Mouse (Mus musculus): ENCODE measurements at regions not wholly inside any gene's neighbourhood (a gene's known extent, or its start where the extent isn't known, plus 50 kb on each side); places are given as distances from the start of the nearest gene placed in this dataset.

DNA sequence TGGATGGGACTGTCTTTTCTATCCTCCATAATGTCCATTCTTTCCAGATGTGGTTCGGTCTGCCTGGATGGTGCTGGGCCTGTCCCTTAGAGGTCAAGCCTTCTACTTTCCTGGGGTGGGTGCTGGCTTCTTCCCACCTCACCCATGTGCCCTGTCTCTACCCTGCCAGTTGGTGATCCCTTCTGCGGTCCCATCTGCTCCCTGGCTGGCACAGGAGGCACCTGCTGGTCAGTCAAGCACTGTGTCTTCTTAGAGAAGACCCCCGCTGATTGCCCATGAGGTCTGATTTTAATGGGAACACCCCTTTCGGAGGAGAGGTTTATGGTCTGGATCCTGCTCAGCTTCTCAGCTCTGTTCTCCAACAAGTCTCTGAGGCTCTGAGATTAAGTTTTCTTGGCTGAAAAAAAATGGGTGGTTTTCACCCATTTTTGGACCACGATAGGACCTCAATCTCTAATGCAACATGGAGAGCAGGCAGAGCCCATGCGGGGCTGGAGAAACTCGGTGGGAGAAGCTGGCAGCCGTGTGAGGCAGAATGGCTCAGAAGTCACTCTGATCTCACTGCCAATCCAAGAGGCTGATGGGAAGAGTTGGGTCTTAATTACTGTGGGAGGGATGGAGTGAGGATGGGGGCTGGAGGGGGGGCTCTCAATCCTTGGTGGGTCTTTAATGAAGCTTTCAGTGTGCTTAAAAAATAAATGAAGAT lies 78.5 kb upstream of the Igsf21 start:
- intact Hi-C loops (cut with DNase I): no loop called here
- DNase-seq: no peak

GRCm38 (mm10) chr4:140320120-140320921 lies 73.7 kb upstream of the Igsf21 start:
- DNase-seq: no peak
- intact Hi-C loops (cut with DNase I): no loop called here

DNA sequence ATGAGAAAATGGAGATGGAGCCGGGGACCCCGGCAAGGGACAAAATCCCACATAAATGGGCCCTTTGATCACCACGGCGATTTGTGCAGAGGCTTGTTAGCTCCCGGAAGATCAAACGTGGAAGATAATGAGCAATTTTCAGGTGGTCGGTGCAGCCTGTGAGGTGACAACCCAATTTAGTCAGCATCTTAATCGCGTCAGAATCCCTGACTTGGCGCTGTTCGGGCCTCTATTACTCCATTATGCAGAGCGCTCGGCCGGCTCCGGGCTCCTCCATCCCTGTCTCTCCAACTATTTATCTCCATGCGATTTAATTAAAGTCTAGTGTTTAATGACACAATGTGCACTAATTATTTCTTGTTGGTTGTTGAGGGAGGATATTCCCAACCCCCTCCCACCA lies 66.1 kb upstream of the Igsf21 start:
- intact Hi-C loops (cut with DNase I): no loop called here
- no peak for DNase-seq

DNA sequence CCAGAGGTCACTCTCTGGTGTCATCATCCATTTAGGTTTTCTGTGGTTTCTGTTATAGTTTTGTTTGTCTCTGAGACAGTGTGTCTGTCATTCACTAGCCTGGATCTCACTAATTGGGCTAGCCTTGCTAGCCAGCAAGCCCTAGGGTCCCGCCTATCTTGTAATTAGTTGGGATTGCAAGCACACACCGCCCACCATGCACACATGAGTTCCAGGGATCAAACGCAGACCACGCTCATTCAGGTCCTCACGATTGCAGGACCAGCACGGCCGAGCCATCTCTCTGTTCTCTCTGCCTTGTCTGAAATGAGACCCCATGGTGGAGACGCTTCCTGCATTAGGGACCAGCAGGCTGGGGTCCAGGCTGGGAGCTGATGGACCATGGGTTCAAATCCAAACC lies 60.9 kb upstream of the Igsf21 start:
- no peak for DNase-seq
- intact Hi-C loops (cut with DNase I): no loop called here

GRCm38 (mm10) chr4:140304960-140305359 lies 58.4 kb upstream of the Igsf21 start:
- intact Hi-C loops (cut with DNase I): no loop called here
- no peak for DNase-seq

DNA sequence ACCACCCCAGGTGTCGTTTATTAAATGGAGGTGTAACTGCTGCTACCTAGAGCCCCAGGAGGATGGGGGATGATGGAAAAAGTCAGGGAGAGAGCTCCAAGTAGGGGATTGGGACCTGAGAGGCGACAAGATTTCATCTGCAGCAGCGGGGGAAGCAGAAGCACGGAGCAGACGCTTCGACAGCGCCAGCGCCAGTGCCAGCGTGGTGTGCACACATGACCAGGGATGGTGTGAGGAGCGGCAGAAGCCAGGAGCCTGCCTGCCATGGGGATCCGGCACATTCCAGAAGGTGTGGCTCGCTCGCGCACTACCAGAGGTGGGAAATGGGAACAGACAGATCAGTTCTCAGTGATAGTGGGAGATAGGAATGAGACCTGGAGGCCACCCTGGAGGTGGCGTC lies 55.1 kb upstream of the Igsf21 start:
- intact Hi-C loops (cut with DNase I): no loop called here
- DNase-seq: no peak

DNA sequence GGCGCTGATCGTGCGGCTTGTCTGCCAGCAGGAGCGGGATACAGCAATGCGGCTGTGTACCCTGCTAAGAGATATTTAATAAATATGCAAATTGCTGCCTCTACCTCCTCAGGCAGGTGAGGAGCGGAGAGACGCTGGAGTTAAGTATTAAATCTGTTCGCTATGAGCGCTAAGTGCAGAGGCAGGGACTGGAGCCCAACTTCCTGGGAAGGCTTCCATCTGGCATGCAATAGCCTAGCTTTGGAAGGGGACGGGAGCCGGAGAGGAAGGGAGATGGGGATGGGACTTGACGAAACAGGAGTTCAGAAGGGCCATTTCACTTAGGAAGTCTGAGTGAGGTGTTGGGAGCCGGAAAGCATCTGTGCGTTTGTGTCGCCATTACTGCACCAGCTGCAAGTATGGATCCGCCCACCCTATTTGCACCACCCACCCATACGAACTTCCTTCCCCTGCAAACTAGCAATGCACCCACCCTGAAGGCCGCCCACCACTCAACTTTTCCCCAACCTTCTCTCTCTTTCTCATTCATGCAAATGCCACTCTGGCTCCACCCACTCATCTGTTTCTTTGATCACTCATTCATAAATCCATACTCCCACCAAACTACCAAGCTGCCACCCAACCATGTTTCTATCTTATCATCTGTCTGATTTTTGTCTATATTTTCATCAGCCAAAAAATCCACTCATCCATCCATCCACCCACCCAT lies 51.5 kb upstream of the Igsf21 start:
- intact Hi-C loops (cut with DNase I): no loop called here
- DNase-seq: no peak
